Mouse (Mus musculus) limb, embryonic 13.5 days (tissue): ENCODE measurements around the gene Krtap1-4. TPM values are rescaled to one million over a fixed set of nuclear protein-coding genes. Genes with fewer than 3 reads are reported as not detected.

Experiments
- polyA plus RNA-seq: library from polyadenylated mRNA; unstranded; fragments of >200 nt; fragmentation: Nextera tagmentation; extraction: Ambion mirVana; gene quantifications from 2 replicates; pipeline ENCODE4 v1.2.1, GENCODE M21; 2015

The Krtap1-4 gene
- polyA plus RNA-seq, 1 experiment from 2014 or later = not detected

Other genes with a start within 250 kb of the Krtap1-4 start
- gene Krt26, start 245.7 kb downstream of the Krtap1-4 start, polyA plus RNA-seq = not detected in 2 replicates
- not detected in 2 replicates for gene Krt27, start 232.6 kb downstream of the Krtap1-4 start, polyA plus RNA-seq
- gene Krt28, start 208.8 kb downstream of the Krtap1-4 start, polyA plus RNA-seq = 0.19 and 0.20 TPM in 2 replicates
- gene Krt10, start 194.3 kb downstream of the Krtap1-4 start, polyA plus RNA-seq = 29.7 and 30.8 TPM in 2 replicates
- gene Krt12, start 161.4 kb downstream of the Krtap1-4 start, polyA plus RNA-seq = not detected in 2 replicates
- gene Krt20, start 145.5 kb downstream of the Krtap1-4 start, polyA plus RNA-seq = 0.34 and 0.47 TPM in 2 replicates
- gene Krt23, start 90.5 kb downstream of the Krtap1-4 start, polyA plus RNA-seq = 0.28 and 0.33 TPM in 2 replicates
- not detected in 2 replicates for gene Krt39, start 62.3 kb downstream of the Krtap1-4 start, polyA plus RNA-seq
- gene Krt40, start 40.5 kb downstream of the Krtap1-4 start, polyA plus RNA-seq = not detected in 2 replicates
- gene Krtap3-3, start 32.8 kb downstream of the Krtap1-4 start, polyA plus RNA-seq = not detected in 2 replicates
- gene Krtap3-2, start 26.8 kb downstream of the Krtap1-4 start, polyA plus RNA-seq = not detected in 2 replicates
- not detected in 2 replicates for gene Gm11939, start 24.2 kb downstream of the Krtap1-4 start, polyA plus RNA-seq
- gene Krtap3-1, start 17.0 kb downstream of the Krtap1-4 start, polyA plus RNA-seq = not detected in 2 replicates
- gene Krtap1-5, start 2.6 kb downstream of the Krtap1-4 start, polyA plus RNA-seq = not detected in 2 replicates
- not detected in 2 replicates for gene Krtap1-3, start 7.7 kb upstream of the Krtap1-4 start, polyA plus RNA-seq
- gene Krtap9-3, start 14.5 kb upstream of the Krtap1-4 start, polyA plus RNA-seq = not detected in 2 replicates
- not detected in 2 replicates for gene Gm11938, start 19.7 kb upstream of the Krtap1-4 start, polyA plus RNA-seq
- not detected in 2 replicates for gene Gm11937, start 26.5 kb upstream of the Krtap1-4 start, polyA plus RNA-seq
- not detected in 2 replicates for gene Krtap2-4, start 31.2 kb upstream of the Krtap1-4 start, polyA plus RNA-seq
- gene Gm11562, start 36.8 kb upstream of the Krtap1-4 start, polyA plus RNA-seq = not detected in 2 replicates
- gene Krtap4-1, start 44.6 kb upstream of the Krtap1-4 start, polyA plus RNA-seq = not detected in 2 replicates
- not detected in 2 replicates for gene Krtap4-2, start 51.4 kb upstream of the Krtap1-4 start, polyA plus RNA-seq
- gene Krtap4-7, start 60.4 kb upstream of the Krtap1-4 start, polyA plus RNA-seq = not detected in 2 replicates
- not detected in 2 replicates for gene Gm11555, start 66.6 kb upstream of the Krtap1-4 start, polyA plus RNA-seq
- not detected in 2 replicates for gene Gm11563, start 75.3 kb upstream of the Krtap1-4 start, polyA plus RNA-seq
- gene Krtap4-6, start 82.3 kb upstream of the Krtap1-4 start, polyA plus RNA-seq = not detected in 2 replicates
- not detected in 2 replicates for gene Gm14190, start 107.1 kb upstream of the Krtap1-4 start, polyA plus RNA-seq
- gene Gm14180, start 150.6 kb upstream of the Krtap1-4 start, polyA plus RNA-seq = not detected in 2 replicates
- gene Gm11595, start 189.3 kb upstream of the Krtap1-4 start, polyA plus RNA-seq = not detected in 2 replicates
- not detected in 2 replicates for gene Krtap4-8, start 197.1 kb upstream of the Krtap1-4 start, polyA plus RNA-seq
- not detected in 2 replicates for gene Krtap4-9, start 201.5 kb upstream of the Krtap1-4 start, polyA plus RNA-seq
- not detected in 2 replicates for gene Gm11596, start 209.8 kb upstream of the Krtap1-4 start, polyA plus RNA-seq
- not detected in 2 replicates for gene Gm11569, start 215.3 kb upstream of the Krtap1-4 start, polyA plus RNA-seq
- not detected in 2 replicates for gene Gm11554, start 220.8 kb upstream of the Krtap1-4 start, polyA plus RNA-seq
- gene Krtap4-13, start 226.2 kb upstream of the Krtap1-4 start, polyA plus RNA-seq = not detected in 2 replicates
- gene Gm11564, start 232.0 kb upstream of the Krtap1-4 start, polyA plus RNA-seq = not detected in 2 replicates